Mouse (Mus musculus): ENCODE measurements at regions not wholly inside any gene's neighbourhood (a gene's known extent, or its start where the extent isn't known, plus 50 kb on each side); places are given as distances from the start of the nearest gene placed in this dataset.

GRCm38 (mm10) chr9:122642913-122643312 is 104.2 kb upstream of the Topaz1 start:
- Histone ChIP-seq H3K27me3 (ENCODE audit: control insufficient read depth, insufficient read depth, low read length) (no peaks in the 10 kb centered on the region), H3K4me1 (ENCODE audit: control insufficient read depth, insufficient read depth, low read length) (no peaks in the 10 kb centered on the region; the same call in 1 of the 2 replicates), H3K27ac (replicated peaks; ENCODE audit: low read depth, low read length) (0 out of 2 replicates have a peak overlapping the region, but pooled peaks have one; percentile 2), H3K4me3 (replicated peaks; ENCODE audit: low read depth, low read length) (no peak overlapping the region), H3K9me3 (ENCODE audit: control insufficient read depth, low read length) (no peaks in the 10 kb centered on the region), H3K9ac (replicated peaks; ENCODE audit: low read length) (no peak overlapping the region; the same call in 1 of the 2 replicates), H3K4me2 (ENCODE audit: low read length) (no peak overlapping the region), H3K36me3 (ENCODE audit: control insufficient read depth, insufficient read depth, low read length) (no peaks in the 10 kb centered on the region)
- WGBS, result 52% methylated on average over 7 of the region's 7 CpGs
- DNase-seq (peak; percentile 40), ATAC-seq (ENCODE audit: low FRiP score, low TSS enrichment) (no peak)

GRCm38 (mm10) chr9:122645569-122645968 is 101.6 kb upstream of the Topaz1 start:
- H3K36me3 ChIP-seq (ENCODE audit: control insufficient read depth, insufficient read depth, low read length), result no peaks in the 10 kb centered on the region
- H3K27ac ChIP-seq (replicated peaks; ENCODE audit: low read depth, low read length), result no peak overlapping the region; the same call in 1 of the 2 replicates
- no peak overlapping the region for H3K4me2 ChIP-seq (ENCODE audit: low read length)
- no peaks in the 10 kb centered on the region; the same call in 1 of the 2 replicates for H3K4me1 ChIP-seq (ENCODE audit: control insufficient read depth, insufficient read depth, low read length)
- ATAC-seq (ENCODE audit: low FRiP score, low TSS enrichment) (no peak), DNase-seq (no peak)
- H3K4me3 ChIP-seq (replicated peaks; ENCODE audit: low read depth, low read length), result no peak overlapping the region
- no peaks in the 10 kb centered on the region for H3K27me3 ChIP-seq (ENCODE audit: control insufficient read depth, insufficient read depth, low read length)
- WGBS, result 71% methylated on average over 5 of the region's 5 CpGs
- H3K9me3 ChIP-seq (ENCODE audit: control insufficient read depth, low read length), result no peaks in the 10 kb centered on the region
- H3K9ac ChIP-seq (replicated peaks; ENCODE audit: low read length), result no peak overlapping the region

- no peak for DNase-seq
- WGBS, result 89% methylated on average over 3 of the region's 3 CpGs
- H3K27ac ChIP-seq (replicated peaks; ENCODE audit: low read depth, low read length), result no peak overlapping the region
- no peaks in the 10 kb centered on the region for H3K36me3 ChIP-seq (ENCODE audit: control insufficient read depth, insufficient read depth, low read length)
- H3K4me3 ChIP-seq (replicated peaks; ENCODE audit: low read depth, low read length), result no peak overlapping the region
- H3K9me3 ChIP-seq (ENCODE audit: control insufficient read depth, low read length), result no peaks in the 10 kb centered on the region
- H3K4me2 ChIP-seq (ENCODE audit: low read length), result no peak overlapping the region
- H3K9ac ChIP-seq (replicated peaks; ENCODE audit: low read length), result no peak overlapping the region
- H3K4me1 ChIP-seq (ENCODE audit: control insufficient read depth, insufficient read depth, low read length), result no peaks in the 10 kb centered on the region
- no peak for ATAC-seq (ENCODE audit: low FRiP score, low TSS enrichment)
- H3K27me3 ChIP-seq (ENCODE audit: control insufficient read depth, insufficient read depth, low read length), result no peaks in the 10 kb centered on the region
These were observed 96.3 kb upstream of the Topaz1 start for GRCm38 (mm10) chr9:122650862-122651261.

GRCm38 (mm10) chr9:122655583-122655982 is 91.6 kb upstream of the Topaz1 start:
- Histone ChIP-seq H3K4me3 (replicated peaks; ENCODE audit: low read depth, low read length) (no peak overlapping the region), H3K27me3 (ENCODE audit: control insufficient read depth, insufficient read depth, low read length) (no peaks in the 10 kb centered on the region), H3K27ac (replicated peaks; ENCODE audit: low read depth, low read length) (no peak overlapping the region), H3K4me1 (ENCODE audit: control insufficient read depth, insufficient read depth, low read length) (no peaks in the 10 kb centered on the region), H3K4me2 (ENCODE audit: low read length) (no peak overlapping the region), H3K9ac (replicated peaks; ENCODE audit: low read length) (no peak overlapping the region), H3K9me3 (ENCODE audit: control insufficient read depth, low read length) (no peaks in the 10 kb centered on the region), H3K36me3 (ENCODE audit: control insufficient read depth, insufficient read depth, low read length) (no peaks in the 10 kb centered on the region)
- WGBS, result 57% methylated on average over 17 of the region's 17 CpGs
- no peak for DNase-seq
- ATAC-seq (ENCODE audit: low FRiP score, low TSS enrichment), result no peak

GRCm38 (mm10) chr9:122660050-122660449 is 87.1 kb upstream of the Topaz1 start:
- DNase-seq (peak; percentile 56), ATAC-seq (ENCODE audit: low FRiP score, low TSS enrichment) (no peak)
- H3K4me2 ChIP-seq (ENCODE audit: low read length), result no peak overlapping the region
- no peaks in the 10 kb centered on the region for H3K36me3 ChIP-seq (ENCODE audit: control insufficient read depth, insufficient read depth, low read length)
- no peaks in the 10 kb centered on the region for H3K27me3 ChIP-seq (ENCODE audit: control insufficient read depth, insufficient read depth, low read length)
- no peak overlapping the region for H3K27ac ChIP-seq (replicated peaks; ENCODE audit: low read depth, low read length)
- H3K4me1 ChIP-seq (ENCODE audit: control insufficient read depth, insufficient read depth, low read length), result no peaks in the 10 kb centered on the region
- H3K4me3 ChIP-seq (replicated peaks; ENCODE audit: low read depth, low read length), result no peak overlapping the region
- no peaks in the 10 kb centered on the region for H3K9me3 ChIP-seq (ENCODE audit: control insufficient read depth, low read length)
- WGBS, result 55% methylated on average over 9 of the region's 9 CpGs
- H3K9ac ChIP-seq (replicated peaks; ENCODE audit: low read length), result no peak overlapping the region

DNA sequence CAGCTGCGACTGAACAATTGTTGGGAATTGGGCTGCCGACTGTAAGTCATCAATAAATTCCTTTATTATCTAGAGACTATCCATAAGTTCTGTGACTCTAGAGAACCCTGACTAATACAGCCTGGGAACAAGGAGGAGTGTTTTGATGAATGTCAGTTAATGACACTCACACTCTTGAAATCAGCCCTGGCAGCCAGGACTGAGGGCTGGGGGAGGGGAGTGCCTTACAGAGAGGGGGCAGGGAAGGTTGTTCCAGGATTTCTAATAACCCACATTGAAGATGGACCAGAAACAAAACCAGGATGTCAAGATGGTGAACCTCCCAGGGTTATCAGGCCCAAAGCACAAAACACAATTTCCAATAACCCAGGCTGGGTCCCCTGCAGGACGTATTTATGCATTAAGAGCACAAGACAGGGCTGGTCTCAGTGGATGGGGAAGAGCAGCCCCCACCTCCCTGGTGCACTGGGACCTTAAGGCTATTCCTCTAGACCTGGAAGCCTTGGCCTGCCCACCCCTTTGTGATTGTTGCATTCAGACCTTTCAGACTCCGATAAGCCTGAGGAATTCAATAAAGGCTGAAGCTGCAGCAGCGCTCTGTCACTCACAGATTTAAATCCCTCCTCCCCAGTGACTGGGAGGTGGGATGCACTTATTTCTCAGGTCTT is 80.0 kb upstream of the Topaz1 start:
- no peak overlapping the region for H3K4me3 ChIP-seq (replicated peaks; ENCODE audit: low read depth, low read length)
- H3K4me1 ChIP-seq (ENCODE audit: control insufficient read depth, insufficient read depth, low read length), result peaks cover 7% of the 10 kb centered on the region
- no peaks in the 10 kb centered on the region for H3K27me3 ChIP-seq (ENCODE audit: control insufficient read depth, insufficient read depth, low read length)
- H3K4me2 ChIP-seq (ENCODE audit: low read length), result no peak overlapping the region
- H3K27ac ChIP-seq (replicated peaks; ENCODE audit: low read depth, low read length), result peak overlapping the region; percentile 67
- no peaks in the 10 kb centered on the region for H3K36me3 ChIP-seq (ENCODE audit: control insufficient read depth, insufficient read depth, low read length)
- peak; percentile 69 for DNase-seq
- no peaks in the 10 kb centered on the region for H3K9me3 ChIP-seq (ENCODE audit: control insufficient read depth, low read length)
- WGBS, result 0% methylated on average over 3 of the region's 5 CpGs
- ATAC-seq (ENCODE audit: low FRiP score, low TSS enrichment), result no peak; the same call in 1 of the 2 replicates
- no peak overlapping the region for H3K9ac ChIP-seq (replicated peaks; ENCODE audit: low read length)

- Histone ChIP-seq H3K27me3 (ENCODE audit: control insufficient read depth, insufficient read depth, low read length) (no peaks in the 10 kb centered on the region), H3K9ac (replicated peaks; ENCODE audit: low read length) (no peak overlapping the region), H3K9me3 (ENCODE audit: control insufficient read depth, low read length) (no peaks in the 10 kb centered on the region), H3K4me2 (ENCODE audit: low read length) (no peak overlapping the region), H3K4me1 (ENCODE audit: control insufficient read depth, insufficient read depth, low read length) (peaks cover 7% of the 10 kb centered on the region), H3K36me3 (ENCODE audit: control insufficient read depth, insufficient read depth, low read length) (no peaks in the 10 kb centered on the region), H3K27ac (replicated peaks; ENCODE audit: low read depth, low read length) (peak overlapping the region; percentile 67; the same call in 1 of the 2 replicates), H3K4me3 (replicated peaks; ENCODE audit: low read depth, low read length) (no peak overlapping the region)
- no peak for DNase-seq
- no peak for ATAC-seq (ENCODE audit: low FRiP score, low TSS enrichment)
- WGBS, result 35% methylated on average over 3 of the region's 3 CpGs
These were observed 79.5 kb upstream of the Topaz1 start for GRCm38 (mm10) chr9:122667646-122667981.

DNA sequence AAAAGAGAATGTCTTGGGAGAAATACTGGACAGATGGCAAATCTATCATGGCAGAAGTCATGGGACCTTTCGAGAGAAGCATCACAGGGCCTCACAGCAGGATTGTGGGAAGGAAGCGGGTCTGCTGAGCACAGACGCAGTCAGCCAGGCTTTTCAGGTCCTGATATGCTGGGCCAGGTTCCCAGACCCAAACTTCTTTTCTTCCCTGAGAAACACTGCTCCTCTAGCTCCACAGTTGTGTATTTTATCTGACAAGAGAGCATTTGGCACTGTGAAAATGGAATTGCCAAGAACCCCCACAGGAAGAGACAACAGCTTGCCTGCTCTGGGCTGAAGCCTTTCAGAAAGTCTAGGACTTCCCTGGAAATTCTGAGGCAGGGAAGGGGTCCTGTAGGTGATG is 73.4 kb upstream of the Topaz1 start:
- DNase-seq (no peak), ATAC-seq (ENCODE audit: low FRiP score, low TSS enrichment) (no peak)
- H3K4me3 ChIP-seq (replicated peaks; ENCODE audit: low read depth, low read length), result no peak overlapping the region
- WGBS, result 83% methylated on average over 3 of the region's 3 CpGs
- peaks cover 14% of the 10 kb centered on the region; the same call in 1 of the 2 replicates for H3K27me3 ChIP-seq (ENCODE audit: control insufficient read depth, insufficient read depth, low read length)
- no peak overlapping the region for H3K9ac ChIP-seq (replicated peaks; ENCODE audit: low read length)
- H3K36me3 ChIP-seq (ENCODE audit: control insufficient read depth, insufficient read depth, low read length), result 0 out of 2 replicates have a peak, but pooled peaks cover 2% of the 10 kb centered on the region
- H3K4me1 ChIP-seq (ENCODE audit: control insufficient read depth, insufficient read depth, low read length), result peaks cover 11% of the 10 kb centered on the region
- H3K4me2 ChIP-seq (ENCODE audit: low read length), result no peak overlapping the region
- no peak overlapping the region for H3K27ac ChIP-seq (replicated peaks; ENCODE audit: low read depth, low read length)
- H3K9me3 ChIP-seq (ENCODE audit: control insufficient read depth, low read length), result no peaks in the 10 kb centered on the region

DNA sequence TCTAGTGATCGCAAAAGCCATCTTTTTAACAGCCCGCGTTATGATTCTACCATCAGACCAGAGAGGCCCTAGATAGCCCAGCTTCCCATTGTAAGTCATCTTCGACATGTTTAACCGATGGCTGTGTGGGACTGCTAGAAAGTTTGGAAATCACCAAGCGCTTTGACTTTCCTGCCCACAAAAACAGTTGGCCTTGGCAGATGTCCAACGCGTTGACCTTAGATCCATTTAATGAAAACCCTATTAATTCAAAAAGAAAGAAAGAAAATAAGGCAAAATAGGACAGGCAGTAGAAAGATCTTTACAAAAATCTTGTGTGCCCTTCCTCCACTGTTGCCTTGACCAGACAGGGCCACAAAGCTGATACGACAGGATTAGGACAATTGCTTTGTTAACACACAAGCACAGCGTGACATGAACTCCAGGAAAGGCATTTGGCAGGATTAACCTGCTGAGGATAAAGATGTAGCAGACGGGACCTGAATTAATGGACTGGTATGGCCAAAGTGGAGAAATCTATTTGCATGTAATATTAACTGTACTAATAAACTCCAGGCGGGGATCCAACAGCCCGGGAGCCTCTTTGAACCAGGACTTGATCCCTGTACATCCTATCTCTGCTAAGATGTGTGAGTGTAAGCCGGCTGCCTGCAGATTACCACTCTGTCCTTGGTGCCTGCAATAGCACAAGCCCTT is 69.0 kb upstream of the Topaz1 start:
- Histone ChIP-seq H3K4me3 (replicated peaks; ENCODE audit: low read depth, low read length) (no peak overlapping the region), H3K4me2 (ENCODE audit: low read length) (no peak overlapping the region), H3K9me3 (ENCODE audit: control insufficient read depth, low read length) (no peaks in the 10 kb centered on the region), H3K4me1 (ENCODE audit: control insufficient read depth, insufficient read depth, low read length) (peaks cover 16% of the 10 kb centered on the region), H3K27me3 (ENCODE audit: control insufficient read depth, insufficient read depth, low read length) (peaks cover 22% of the 10 kb centered on the region), H3K27ac (replicated peaks; ENCODE audit: low read depth, low read length) (peak overlapping the region; percentile 41; the same call in 1 of the 2 replicates), H3K36me3 (ENCODE audit: control insufficient read depth, insufficient read depth, low read length) (0 out of 2 replicates have a peak, but pooled peaks cover 6% of the 10 kb centered on the region), H3K9ac (replicated peaks; ENCODE audit: low read length) (no peak overlapping the region)
- WGBS, result 26% methylated on average over 14 of the region's 14 CpGs
- DNase-seq, result peak; percentile 59
- ATAC-seq (ENCODE audit: low FRiP score, low TSS enrichment), result peak; percentile 20; the same call in 1 of the 2 replicates
